Mouse (Mus musculus): ENCODE measurements around the gene Slc25a3.

The Slc25a3 gene

GRCm38 (mm10) chr10:91123828-91124822 lies at the start of gene Slc25a3:
Slc25a3 (minus strand) TSS chr10:91124059.
- peak; percentile 98 for DNase-seq

- DNase-seq: no peak
These were observed 48.7 kb upstream of the Slc25a3 start for GRCm38 (mm10) chr10:91172329-91173100.

GRCm38 (mm10) chr10:91171455-91172328 lies 47.8 kb upstream of the Slc25a3 start:
- DNase-seq: peak; percentile 93

GRCm38 (mm10) chr10:91171041-91171440 lies 47.2 kb upstream of the Slc25a3 start:
- peak; percentile 46 for DNase-seq

- peak; percentile 91 for DNase-seq
These were observed 46.5 kb upstream of the Slc25a3 start for GRCm38 (mm10) chr10:91170143-91170941.

GRCm38 (mm10) chr10:91169414-91170065 lies 45.7 kb upstream of the Slc25a3 start:
- DNase-seq: no peak

GRCm38 (mm10) chr10:91167352-91167751 lies 43.5 kb upstream of the Slc25a3 start:
- DNase-seq: no peak

- peak; percentile 89 for DNase-seq
These were observed 43.0 kb upstream of the Slc25a3 start for GRCm38 (mm10) chr10:91166890-91167289.

GRCm38 (mm10) chr10:91165850-91166249 lies 42.0 kb upstream of the Slc25a3 start:
- DNase-seq: no peak

GRCm38 (mm10) chr10:91164491-91164890 lies 40.6 kb upstream of the Slc25a3 start:
- no peak for DNase-seq

- DNase-seq: no peak
These were observed 38.8 kb upstream of the Slc25a3 start for GRCm38 (mm10) chr10:91162511-91163163.

- DNase-seq: no peak
These were observed 38.2 kb upstream of the Slc25a3 start for GRCm38 (mm10) chr10:91162077-91162476.

- DNase-seq: no peak
These were observed 37.1 kb upstream of the Slc25a3 start for GRCm38 (mm10) chr10:91161006-91161405.

- no peak for DNase-seq
These were observed 34.6 kb upstream of the Slc25a3 start for GRCm38 (mm10) chr10:91158442-91158841.

- peak; percentile 58 for DNase-seq
These were observed 32.5 kb upstream of the Slc25a3 start for GRCm38 (mm10) chr10:91156338-91156737.

GRCm38 (mm10) chr10:91153894-91154503 lies 30.1 kb upstream of the Slc25a3 start:
- no peak for DNase-seq

- DNase-seq: no peak
These were observed 21.6 kb upstream of the Slc25a3 start for GRCm38 (mm10) chr10:91145413-91145812.

- no peak for DNase-seq
These were observed 19.7 kb upstream of the Slc25a3 start for GRCm38 (mm10) chr10:91143313-91144230.

- no peak for DNase-seq
These were observed 18.9 kb upstream of the Slc25a3 start for GRCm38 (mm10) chr10:91142654-91143191.

Data from lung, postnatal 36 days (tissue).